Mouse (Mus musculus) heart, embryonic 10.5 days (tissue): ENCODE results near the gene Hs3st3a1. TPM values are rescaled to one million over a fixed set of nuclear protein-coding genes. Genes with fewer than 3 reads are reported as not detected.

Source experiments
- DNase-seq: peaks from one replicate; pipeline ENCODE4 v3.0.0-alpha.2; 2017; ENCODE audit warnings: low spot score
- H3K27ac ChIP-seq: fragments of 300-500 bp; sonication (generic); 2 replicates; pipeline ENCODE4 v1.5.1; 2016; ENCODE audit warnings: mild to moderate bottlenecking
- H3K27me3 ChIP-seq: fragments of 300-500 bp; sonication (generic); 2 replicates; pipeline ENCODE4 v1.6.1; 2016; ENCODE audit warnings: mild to moderate bottlenecking; ENCODE audit not compliant: poor library complexity, insufficient read depth, severe bottlenecking
- H3K36me3 ChIP-seq: fragments of 300-500 bp; sonication (generic); 2 replicates; pipeline ENCODE4 v1.6.1; 2016; ENCODE audit warnings: mild to moderate bottlenecking, moderate library complexity
- H3K4me1 ChIP-seq: fragments of 300-500 bp; sonication (generic); 2 replicates; pipeline ENCODE4 v1.6.1; 2016; ENCODE audit warnings: mild to moderate bottlenecking
- H3K4me3 ChIP-seq: fragments of 300-500 bp; sonication (generic); 2 replicates; pipeline ENCODE4 v1.5.1; 2016; ENCODE audit warnings: mild to moderate bottlenecking, moderate library complexity
- H3K9me3 ChIP-seq: fragments of 300-500 bp; sonication (generic); 2 replicates; pipeline ENCODE4 v1.6.1; 2016; ENCODE audit warnings: mild to moderate bottlenecking, moderate library complexity
- WGBS: fragments of 180-500 bp; shearing (Covaris S2); methylation state at CpG from one replicate; pipeline ENCODE4 v1.1.7; 2016; 5-methylcytosine and 5-hydroxymethylcytosine counted together
- polyA plus RNA-seq: library from polyadenylated mRNA; unstranded; fragments of >200 nt; fragmentation: Nextera tagmentation; extraction: Ambion mirVana; gene quantifications from 2 replicates; pipeline ENCODE4 v1.2.1, GENCODE M21; 2016

Gene Hs3st3a1
- polyA plus RNA-seq, 1 experiment from 2014 or later: 2.9 TPM

GRCm38 (mm10) chr11:64500536-64501112 is 65.5 kb downstream of the Hs3st3a1 start:
- Histone ChIP-seq H3K27ac (no peak overlapping the region), H3K4me3 (no peak overlapping the region), H3K4me1 (peaks cover 11% of the 10 kb centered on the region), H3K27me3 (no peaks in the 10 kb centered on the region), H3K9me3 (no peaks in the 10 kb centered on the region), H3K36me3 (no peaks in the 10 kb centered on the region)
- DNase-seq: no peak
- WGBS: 87% methylated on average over 5 of the region's 5 CpGs

- Histone ChIP-seq H3K9me3 (no peaks in the 10 kb centered on the region), H3K4me3 (no peak overlapping the region), H3K4me1 (no peaks in the 10 kb centered on the region), H3K36me3 (no peaks in the 10 kb centered on the region), H3K27me3 (no peaks in the 10 kb centered on the region), H3K27ac (no peak overlapping the region)
- DNase-seq: no peak
- 83% methylated on average over 3 of the region's 3 CpGs for WGBS
Observed at GRCm38 (mm10) chr11:64503040-64503439, 67.9 kb downstream of the Hs3st3a1 start.

- 83% methylated on average over 1 of the region's 1 CpGs for WGBS
- Histone ChIP-seq H3K9me3 (no peaks in the 10 kb centered on the region), H3K27me3 (no peaks in the 10 kb centered on the region), H3K36me3 (no peaks in the 10 kb centered on the region), H3K4me3 (no peak overlapping the region), H3K4me1 (peaks cover 7% of the 10 kb centered on the region; the same call in 1 of the 2 replicates), H3K27ac (no peak overlapping the region)
- DNase-seq: no peak
Observed at GRCm38 (mm10) chr11:64505924-64506323, 70.8 kb downstream of the Hs3st3a1 start.

- 92% methylated on average over 3 of the region's 3 CpGs for WGBS
- no peaks in the 10 kb centered on the region for H3K27me3 ChIP-seq
- no peak for DNase-seq
Observed at GRCm38 (mm10) chr11:64507024-64507423, 71.9 kb downstream of the Hs3st3a1 start.

GRCm38 (mm10) chr11:64509106-64509505 is 74.0 kb downstream of the Hs3st3a1 start:
- Histone ChIP-seq H3K4me3 (no peak overlapping the region), H3K36me3 (no peaks in the 10 kb centered on the region), H3K27ac (no peak overlapping the region), H3K4me1 (peaks cover 18% of the 10 kb centered on the region; the same call in 1 of the 2 replicates), H3K9me3 (no peaks in the 10 kb centered on the region), H3K27me3 (no peaks in the 10 kb centered on the region)
- peak; percentile 84 for DNase-seq
- 45% methylated on average over 2 of the region's 2 CpGs for WGBS

More at GRCm38 (mm10) chr11:64507024-64507423, 71.9 kb downstream of the Hs3st3a1 start:
- H3K4me1 ChIP-seq: peaks cover 14% of the 10 kb centered on the region; the same call in 1 of the 2 replicates
- H3K27ac ChIP-seq: no peak overlapping the region
- H3K4me3 ChIP-seq: no peak overlapping the region
- H3K9me3 ChIP-seq: no peaks in the 10 kb centered on the region
- no peaks in the 10 kb centered on the region for H3K36me3 ChIP-seq

- no peaks in the 10 kb centered on the region for H3K27me3 ChIP-seq
- no peak for DNase-seq
- no peak overlapping the region for H3K27ac ChIP-seq
- H3K36me3 ChIP-seq: no peaks in the 10 kb centered on the region
- WGBS: 54% methylated on average over 4 of the region's 4 CpGs
- no peaks in the 10 kb centered on the region for H3K9me3 ChIP-seq
- no peak overlapping the region for H3K4me3 ChIP-seq
- peaks cover 18% of the 10 kb centered on the region; the same call in 1 of the 2 replicates for H3K4me1 ChIP-seq
Observed at GRCm38 (mm10) chr11:64512301-64512700, 77.2 kb downstream of the Hs3st3a1 start.

GRCm38 (mm10) chr11:64513419-64513818 is 78.3 kb downstream of the Hs3st3a1 start:
- no peak overlapping the region for H3K27ac ChIP-seq
- DNase-seq: no peak
- no peaks in the 10 kb centered on the region for H3K9me3 ChIP-seq
- peaks cover 18% of the 10 kb centered on the region; the same call in 1 of the 2 replicates for H3K4me1 ChIP-seq
- no peaks in the 10 kb centered on the region for H3K36me3 ChIP-seq
- H3K27me3 ChIP-seq: peaks cover 3% of the 10 kb centered on the region
- 48% methylated on average over 5 of the region's 5 CpGs for WGBS
- H3K4me3 ChIP-seq: no peak overlapping the region

- no peak overlapping the region for H3K4me3 ChIP-seq
- DNase-seq: no peak
- peaks cover 4% of the 10 kb centered on the region; the same call in 1 of the 2 replicates for H3K4me1 ChIP-seq
- WGBS: 76% methylated on average over 9 of the region's 9 CpGs
- H3K36me3 ChIP-seq: no peaks in the 10 kb centered on the region
- no peak overlapping the region for H3K27ac ChIP-seq
- H3K27me3 ChIP-seq: peaks cover 35% of the 10 kb centered on the region
- no peaks in the 10 kb centered on the region for H3K9me3 ChIP-seq
Observed at GRCm38 (mm10) chr11:64516712-64517589, 81.8 kb downstream of the Hs3st3a1 start.

- Histone ChIP-seq H3K9me3 (no peaks in the 10 kb centered on the region), H3K4me1 (peaks cover 4% of the 10 kb centered on the region; the same call in 1 of the 2 replicates), H3K27me3 (peaks cover 45% of the 10 kb centered on the region), H3K36me3 (no peaks in the 10 kb centered on the region), H3K27ac (no peak overlapping the region), H3K4me3 (no peak overlapping the region)
- no peak for DNase-seq
- WGBS: 78% methylated on average over 6 of the region's 6 CpGs
Observed at GRCm38 (mm10) chr11:64518146-64518841, 83.2 kb downstream of the Hs3st3a1 start.

- 89% methylated on average over 8 of the region's 8 CpGs for WGBS
- no peak for DNase-seq
- Histone ChIP-seq H3K9me3 (no peaks in the 10 kb centered on the region), H3K4me1 (no peaks in the 10 kb centered on the region), H3K36me3 (no peaks in the 10 kb centered on the region), H3K4me3 (no peak overlapping the region), H3K27ac (no peak overlapping the region), H3K27me3 (peaks cover 41% of the 10 kb centered on the region)
Observed at GRCm38 (mm10) chr11:64523993-64524570, 89.0 kb downstream of the Hs3st3a1 start.

- Histone ChIP-seq H3K4me3 (no peak overlapping the region), H3K36me3 (no peaks in the 10 kb centered on the region), H3K9me3 (no peaks in the 10 kb centered on the region), H3K4me1 (peaks cover 8% of the 10 kb centered on the region), H3K27me3 (no peaks in the 10 kb centered on the region), H3K27ac (no peak overlapping the region)
- no peak for DNase-seq
- 80% methylated on average over 3 of the region's 3 CpGs for WGBS
Observed at GRCm38 (mm10) chr11:64537230-64537629, 102.1 kb downstream of the Hs3st3a1 start.

GRCm38 (mm10) chr11:64541866-64542265 is 106.7 kb downstream of the Hs3st3a1 start:
- H3K27me3 ChIP-seq: no peaks in the 10 kb centered on the region
- no peak overlapping the region for H3K27ac ChIP-seq
- H3K9me3 ChIP-seq: no peaks in the 10 kb centered on the region
- H3K4me3 ChIP-seq: no peak overlapping the region
- WGBS: 67% methylated on average over 9 of the region's 9 CpGs
- H3K4me1 ChIP-seq: peaks cover 47% of the 10 kb centered on the region
- no peak for DNase-seq
- H3K36me3 ChIP-seq: no peaks in the 10 kb centered on the region
